Mouse (Mus musculus) brain, embryonic 14.5 days (tissue): ENCODE results near the gene Tmem101.

Experiments used
- CTCF ChIP-seq: fragments of 200-500 bp; IDR thresholded peaks from 2 replicates; pipeline ENCODE4 v1.5.1; 2012; ENCODE audit warnings: inconsistent platforms, mild to moderate bottlenecking, moderate library complexity, borderline replicate concordance; ENCODE audit not compliant: insufficient read depth, insufficient read length; ENCODE audit errors: extremely low read depth
- POLR2A ChIP-seq: fragments of 200-500 bp; IDR thresholded peaks from 2 replicates; pipeline ENCODE4 v1.6.1; 2012; ENCODE audit warnings: mild to moderate bottlenecking, inconsistent platforms, borderline replicate concordance; ENCODE audit not compliant: poor library complexity, insufficient read depth, insufficient read length, severe bottlenecking; ENCODE audit errors: extremely low read depth

- no peak for TF ChIP-seq POLR2A
- TF ChIP-seq CTCF: no peak
These were observed 11.2 kb downstream of the Tmem101 start for GRCm38 (mm10) chr11:102144957-102145470.
